Mouse (Mus musculus) CH12.LX (cell line): ENCODE measurements around the gene Stox2. TPM values are rescaled to one million over a fixed set of nuclear protein-coding genes. Genes with fewer than 3 reads are reported as not detected.

ENCODE experiments used
- DNase-seq: peaks from one replicate; pipeline ENCODE4 v3.0.0-alpha.2; 2013; ENCODE audit errors: extremely low read depth
- H3K27ac ChIP-seq: 2 replicates; pipeline ENCODE4 v1.5.1; 2012; ENCODE audit warnings: low read depth, mild to moderate bottlenecking, control low read depth, moderate library complexity; ENCODE audit not compliant: insufficient read depth
- H3K27me3 ChIP-seq: replicated peaks from 2 replicates; pipeline ENCODE3; 2012; ENCODE audit warnings: inconsistent platforms
- H3K36me3 ChIP-seq, 2 experiments: replicated peaks in 1 of 2; 2 replicates each; pipeline versions ENCODE3 to v1.6.1; 2012; ENCODE audit warnings: inconsistent platforms in 1 of 2, low read length in 1 of 2, mild to moderate bottlenecking in 1 of 2, mixed read lengths in 1 of 2, moderate library complexity in 1 of 2; ENCODE audit not compliant: control insufficient read depth in 1 of 2, insufficient read depth in 1 of 2
- H3K4me1 ChIP-seq, 2 experiments: 2 replicates each; pipeline ENCODE4 v1.6.1; 2012; ENCODE audit warnings: inconsistent platforms in 1 of 2, moderate library complexity in 1 of 2; ENCODE audit not compliant: insufficient read depth in 2 of 2, control insufficient read depth in 1 of 2
- H3K4me2 ChIP-seq: 2 replicates; pipeline ENCODE4 v1.6.1; 2012; ENCODE audit warnings: low read depth, mild to moderate bottlenecking, control low read depth; ENCODE audit not compliant: poor library complexity, insufficient read depth, severe bottlenecking
- H3K4me3 ChIP-seq, 3 experiments: fragments of 150-350 bp in 1 of 3; sonication (generic) in 1 of 3; replicated peaks in 1 of 3; 2 replicates each; pipeline versions ENCODE3 to v1.5.1; 2011 to 2012; ENCODE audit warnings: low read depth in 2 of 3, low read length in 2 of 3, mild to moderate bottlenecking in 2 of 3, moderate library complexity in 2 of 3, control low read depth in 1 of 3, improper control_type of control experiment in 1 of 3, inconsistent platforms in 1 of 3, mixed read lengths in 1 of 3; ENCODE audit not compliant: poor library complexity in 1 of 3
- H3K79me2 ChIP-seq: replicated peaks from 2 replicates; pipeline ENCODE4 v1.6.1; 2012; ENCODE audit warnings: mild to moderate bottlenecking, moderate library complexity; ENCODE audit not compliant: control insufficient read depth, poor library complexity, insufficient read depth, severe bottlenecking; ENCODE audit errors: extremely low read depth
- H3K9ac ChIP-seq: 2 replicates; pipeline ENCODE4 v1.6.1; 2012; ENCODE audit warnings: low read depth, mild to moderate bottlenecking, control low read depth, moderate library complexity; ENCODE audit not compliant: insufficient read depth
- H3K9me3 ChIP-seq: replicated peaks from 2 replicates; pipeline ENCODE3; 2012; ENCODE audit warnings: low read length, inconsistent platforms, mixed read lengths
- CHD1 ChIP-seq: IDR thresholded peaks from 2 replicates; pipeline ENCODE4 v1.6.1; 2012; ENCODE audit warnings: low read depth, low read length, improper control_type of control experiment, inconsistent platforms
- CTCF ChIP-seq, 2 experiments: IDR thresholded peaks in 1 of 2; conservative IDR thresholded peaks in 1 of 2; 2 replicates each; pipeline ENCODE4 v1.5.1; 2011 to 2012; ENCODE audit warnings: low read depth in 2 of 2, low read length in 2 of 2, improper control_type of control experiment in 1 of 2, inconsistent platforms in 1 of 2, mild to moderate bottlenecking in 1 of 2, moderate library complexity in 1 of 2
- E2F4 ChIP-seq: IDR thresholded peaks from 2 replicates; pipeline ENCODE4 v1.6.1; 2011; ENCODE audit warnings: low read depth, low read length, improper control_type of control experiment; ENCODE audit not compliant: insufficient replicate concordance
- ELF1 ChIP-seq: IDR thresholded peaks from 2 replicates; pipeline ENCODE4 v1.6.1; 2014; ENCODE audit warnings: low read depth, mild to moderate bottlenecking, inconsistent platforms, low read length, improper control_type of control experiment
- IRF4 ChIP-seq: IDR thresholded peaks from 2 replicates; pipeline ENCODE4 v1.6.1; 2014; ENCODE audit warnings: low read depth, mild to moderate bottlenecking, inconsistent platforms, low read length, improper control_type of control experiment
- JUN ChIP-seq: IDR thresholded peaks from 2 replicates; pipeline ENCODE4 v1.6.1; 2011; ENCODE audit warnings: low read depth, mild to moderate bottlenecking, low read length, improper control_type of control experiment, moderate library complexity; ENCODE audit not compliant: insufficient read depth
- JUND ChIP-seq: conservative IDR thresholded peaks from 2 replicates; pipeline ENCODE4 v1.6.1; 2011; ENCODE audit warnings: low read depth, low read length, improper control_type of control experiment
- KAT2A ChIP-seq: IDR thresholded peaks from 2 replicates; pipeline ENCODE4 v1.6.1; 2012; ENCODE audit warnings: low read length, improper control_type of control experiment, inconsistent platforms; ENCODE audit not compliant: insufficient replicate concordance
- MAFK ChIP-seq: IDR thresholded peaks from 2 replicates; pipeline ENCODE4 v1.6.1; 2011; ENCODE audit warnings: low read length, improper control_type of control experiment; ENCODE audit not compliant: insufficient replicate concordance
- MAZ ChIP-seq: IDR thresholded peaks from 2 replicates; pipeline ENCODE4 v1.6.1; 2012; ENCODE audit warnings: low read depth, mild to moderate bottlenecking, inconsistent platforms, low read length, improper control_type of control experiment, moderate library complexity
- MEF2A ChIP-seq: IDR thresholded peaks from 2 replicates; pipeline ENCODE4 v1.6.1; 2014; ENCODE audit warnings: low read depth, mild to moderate bottlenecking, inconsistent platforms, low read length, improper control_type of control experiment, borderline replicate concordance
- MXI1 ChIP-seq: IDR thresholded peaks from 2 replicates; pipeline ENCODE4 v1.6.1; 2011; ENCODE audit warnings: mild to moderate bottlenecking, low read depth, low read length, improper control_type of control experiment
- NRF1 ChIP-seq: IDR thresholded peaks from 2 replicates; pipeline ENCODE4 v1.6.1; 2014; ENCODE audit warnings: low read depth, mild to moderate bottlenecking, inconsistent platforms, low read length, improper control_type of control experiment, moderate library complexity
- PAX5 ChIP-seq: IDR thresholded peaks from 2 replicates; pipeline ENCODE4 v1.6.1; 2012; ENCODE audit warnings: low read length, inconsistent platforms, mixed read lengths
- POLR2AphosphoS2 ChIP-seq: IDR thresholded peaks from 2 replicates; pipeline ENCODE4 v1.6.1; 2011; ENCODE audit warnings: low read depth, low read length, improper control_type of control experiment
- RAD21 ChIP-seq: IDR thresholded peaks from 2 replicates; pipeline ENCODE4 v1.6.1; 2011; ENCODE audit warnings: low read depth, mild to moderate bottlenecking, low read length, improper control_type of control experiment, moderate library complexity
- SIN3A ChIP-seq: IDR thresholded peaks from 2 replicates; pipeline ENCODE4 v1.6.1; 2012; ENCODE audit warnings: low read length, improper control_type of control experiment, inconsistent platforms
- TBP ChIP-seq: conservative IDR thresholded peaks from 2 replicates; pipeline ENCODE4 v1.6.1; 2011; ENCODE audit warnings: low read depth, low read length, improper control_type of control experiment
- TCF12 ChIP-seq: IDR thresholded peaks from 2 replicates; pipeline ENCODE4 v1.6.1; 2014; ENCODE audit warnings: low read depth, mild to moderate bottlenecking, inconsistent platforms, low read length, improper control_type of control experiment
- UBTF ChIP-seq: IDR thresholded peaks from 2 replicates; pipeline ENCODE4 v1.6.1; 2012; ENCODE audit warnings: low read depth, mild to moderate bottlenecking, inconsistent platforms, low read length, improper control_type of control experiment, moderate library complexity
- USF2 ChIP-seq: conservative IDR thresholded peaks from 2 replicates; pipeline ENCODE4 v1.6.1; 2011; ENCODE audit warnings: low read depth, low read length, improper control_type of control experiment
- ZKSCAN1 ChIP-seq: IDR thresholded peaks from 2 replicates; pipeline ENCODE4 v1.6.1; 2012; ENCODE audit warnings: low read depth, inconsistent platforms, low read length, improper control_type of control experiment, borderline replicate concordance
- ZMIZ1 ChIP-seq: IDR thresholded peaks from 2 replicates; pipeline ENCODE4 v1.6.1; 2012; ENCODE audit warnings: low read depth, mild to moderate bottlenecking, inconsistent platforms, low read length, improper control_type of control experiment
- dilution Hi-C: fragments of 300-500 bp; cut with MboI; formaldehyde crosslinking; loops from 2 replicates; pipeline ENCODE4 v1.14.3; 2020; ENCODE audit warnings: low sequenced_read_pairs; ENCODE audit not compliant: extremely low pct_unique_long_range_greater_than_20kb, extremely low pct_ligation_motif_present
- in situ Hi-C: fragments of 300-500 bp; cut with MboI; formaldehyde crosslinking; loops from 3 replicates; pipeline ENCODE4 v1.14.3; 2019; ENCODE audit warnings: low sequenced_read_pairs, low pct_ligation_motif_present, low pct_unique_long_range_greater_than_20kb, mixed read lengths
- polyA plus RNA-seq: library from polyadenylated mRNA; unstranded; fragments of >175 nt; gene quantifications from 2 replicates; pipeline ENCODE4 v1.2.1, GENCODE M21; 2012; ENCODE audit warnings: low read depth; ENCODE audit not compliant: insufficient read length
- total RNA-seq, 2 experiments: library from RNA; depleted of rRNA; stranded (reverse); fragments of 300-350 nt in 1 of 2; fragments of >200 nt in 1 of 2; gene quantifications; 2 replicates each; pipeline ENCODE4 v1.2.3; 2012 to 2014

Stox2 gene
- total and polyA plus RNA-seq, 3 experiments = 0.23 to 1.0 (median 0.42) TPM

DNA sequence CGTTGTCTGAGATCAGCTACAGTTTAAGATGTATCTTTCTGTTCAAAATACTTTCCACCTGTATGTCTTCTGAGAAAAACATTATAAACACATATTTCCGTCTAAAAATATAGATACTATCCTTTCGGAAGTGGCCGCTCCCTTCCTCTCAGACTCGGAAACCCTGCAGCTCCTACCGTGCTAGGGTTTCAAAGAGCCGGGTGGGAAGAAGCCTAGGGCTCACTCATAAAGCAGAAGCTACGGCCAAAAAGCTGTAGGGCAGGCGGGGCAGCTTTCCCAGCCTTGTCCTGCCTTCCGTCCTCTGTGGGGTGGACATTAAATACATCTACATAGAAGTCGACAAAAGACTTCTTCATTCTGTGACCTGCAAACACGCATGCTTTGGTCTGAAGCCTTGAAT lies 6.9 kb downstream of the Stox2 start:
- Histone ChIP-seq H3K4me3 (no peak overlapping the region), H3K79me2 (no peaks in the 10 kb centered on the region), H3K27me3 (no peaks in the 10 kb centered on the region), H3K9me3 (no peaks in the 10 kb centered on the region), H3K27ac (no peak overlapping the region), H3K36me3 (no peaks in the 10 kb centered on the region), H3K4me2 (no peak overlapping the region), H3K4me1 (no peaks in the 10 kb centered on the region), H3K9ac (no peak overlapping the region)
- TF ChIP-seq MEF2A = no peak
- no peak for TF ChIP-seq MAZ
- no peak for TF ChIP-seq TBP
- no peak for TF ChIP-seq KAT2A
- no peak for TF ChIP-seq USF2
- no peak for TF ChIP-seq ELF1
- TF ChIP-seq IRF4 = no peak
- no peak for TF ChIP-seq UBTF
- TF ChIP-seq E2F4 = no peak
- no peak for TF ChIP-seq CHD1
- no peak for TF ChIP-seq SIN3A
- TF ChIP-seq CTCF (conservative IDR thresholded peaks at IDR 0.05 in 1 of 2, IDR thresholded peaks at IDR 0.05 in 1 of 2; ENCODE audit: low read depth in 2 of 2, low read length in 2 of 2) = no peak
- TF ChIP-seq JUND = no peak
- TF ChIP-seq MAFK = no peak
- no peak for TF ChIP-seq ZKSCAN1
- no peak for TF ChIP-seq ZMIZ1
- no peak for TF ChIP-seq JUN
- TF ChIP-seq TCF12 = no peak
- no peak for TF ChIP-seq PAX5
- TF ChIP-seq RAD21 = no peak
- dilution Hi-C loops = no loop called here
- DNase-seq = no peak
- in situ Hi-C loops = no loop called here

- DNase-seq = no peak
- Histone ChIP-seq H3K9me3 (no peaks in the 10 kb centered on the region), H3K79me2 (no peaks in the 10 kb centered on the region), H3K27ac (no peak overlapping the region), H3K27me3 (no peaks in the 10 kb centered on the region), H3K4me3 (no peak overlapping the region), H3K4me1 (no peaks in the 10 kb centered on the region), H3K4me2 (no peak overlapping the region), H3K36me3 (no peaks in the 10 kb centered on the region), H3K9ac (no peak overlapping the region)
- TF ChIP-seq TCF12 (no peak), MXI1 (no peak), POLR2AphosphoS2 (no peak), IRF4 (no peak), UBTF (no peak), NRF1 (no peak), MEF2A (no peak)
- in situ Hi-C loops = no loop called here
- dilution Hi-C loops = no loop called here
Observed at GRCm38 (mm10) chr8:47437976-47438375, 8.2 kb downstream of the Stox2 start.
